Mouse (Mus musculus) heart, embryonic 16.5 days (tissue): Measurements from ENCODE around the gene Cln6. TPM values are rescaled to one million over a fixed set of nuclear protein-coding genes. Genes with fewer than 3 reads are reported as not detected.

Experiments used
- ATAC-seq: fragments of 200-750 bp; cut with Nextera tagmentation; replicated peaks from 2 replicates; pipeline ENCODE4 v1.8.0; 2017; ENCODE audit warnings: moderate number of reproducible peaks; ENCODE audit not compliant: insufficient read depth, low FRiP score; ENCODE audit errors: extremely low read depth
- H3K27ac ChIP-seq: fragments of 300-500 bp; sonication (generic); 2 replicates; pipeline ENCODE4 v1.5.1; 2014; ENCODE audit warnings: mild to moderate bottlenecking, low read length, control low read depth, moderate library complexity
- H3K27me3 ChIP-seq: fragments of 300-500 bp; sonication (generic); 2 replicates; pipeline ENCODE4 v1.6.1; 2014; ENCODE audit warnings: low read length, mixed read lengths; ENCODE audit not compliant: control insufficient read depth, insufficient read depth
- H3K36me3 ChIP-seq: fragments of 300-500 bp; sonication (generic); 2 replicates; pipeline ENCODE4 v1.6.1; 2014; ENCODE audit not compliant: control insufficient read depth, insufficient read depth
- H3K4me1 ChIP-seq: fragments of 300-500 bp; sonication (generic); 2 replicates; pipeline ENCODE4 v1.6.1; 2014; ENCODE audit warnings: low read length, mixed read lengths; ENCODE audit not compliant: control insufficient read depth, insufficient read depth
- H3K4me2 ChIP-seq: fragments of 300-500 bp; sonication (generic); 2 replicates; pipeline ENCODE4 v1.6.1; 2014; ENCODE audit warnings: low read depth, mild to moderate bottlenecking, control low read depth, low read length
- H3K4me3 ChIP-seq: fragments of 300-500 bp; sonication (generic); 2 replicates; pipeline ENCODE4 v1.5.1; 2014; ENCODE audit warnings: mild to moderate bottlenecking, control low read depth, low read length
- H3K9ac ChIP-seq: fragments of 300-500 bp; sonication (generic); 2 replicates; pipeline ENCODE4 v1.6.1; 2014; ENCODE audit warnings: low read length, control low read depth
- H3K9me3 ChIP-seq: fragments of 300-500 bp; sonication (generic); replicated peaks from 2 replicates; pipeline ENCODE4 v1.6.1; 2016; ENCODE audit warnings: low read length; ENCODE audit not compliant: control insufficient read depth
- WGBS: fragments of 180-500 bp; shearing (Covaris S2); extraction: QIAGEN DNeasy Blood & Tissue Kit; methylation state at CpG from one replicate; pipeline ENCODE4 v1.1.7; 2014; 5-methylcytosine and 5-hydroxymethylcytosine counted together
- polyA plus RNA-seq: library from polyadenylated mRNA; unstranded; fragments of >200 nt; fragmentation: Nextera tagmentation; extraction: Ambion mirVana; gene quantifications from 2 replicates; pipeline ENCODE4 v1.2.1, GENCODE M21; 2015

The Cln6 gene
- polyA plus RNA-seq, 1 experiment from 2014 or later, result 15.9 TPM

- no peak for ATAC-seq
- peak overlapping the region; percentile 83 for H3K27ac ChIP-seq
- WGBS, result 12% methylated on average over 14 of the region's 14 CpGs
Measured at GRCm38 (mm10) chr9:62839172-62839770, 686 bp downstream of the Cln6 start.

GRCm38 (mm10) chr9:62843356-62844024 lies 4.9 kb downstream of the Cln6 start:
- ATAC-seq, result no peak
- WGBS, result 79% methylated on average over 10 of the region's 10 CpGs
- Histone ChIP-seq H3K27ac (no peak overlapping the region), H3K9ac (no peak overlapping the region), H3K27me3 (no peaks in the 10 kb centered on the region), H3K4me2 (no peak overlapping the region), H3K4me1 (peaks cover 7% of the 10 kb centered on the region), H3K9me3 (no peaks in the 10 kb centered on the region), H3K36me3 (no peaks in the 10 kb centered on the region), H3K4me3 (no peak overlapping the region)

More at GRCm38 (mm10) chr9:62839172-62839770, 686 bp downstream of the Cln6 start:
- Histone ChIP-seq H3K27me3 (no peaks in the 10 kb centered on the region), H3K4me3 (peak overlapping the region; percentile 79), H3K9me3 (no peaks in the 10 kb centered on the region), H3K4me2 (peak overlapping the region; percentile 84), H3K36me3 (no peaks in the 10 kb centered on the region), H3K9ac (peak overlapping the region; percentile 97), H3K4me1 (peaks cover 13% of the 10 kb centered on the region)

GRCm38 (mm10) chr9:62844461-62844860 lies 5.9 kb downstream of the Cln6 start:
- H3K36me3 ChIP-seq, result no peaks in the 10 kb centered on the region
- H3K27me3 ChIP-seq, result no peaks in the 10 kb centered on the region
- no peak for ATAC-seq
- H3K27ac ChIP-seq, result no peak overlapping the region
- peaks cover 3% of the 10 kb centered on the region for H3K4me1 ChIP-seq
- H3K9ac ChIP-seq, result no peak overlapping the region
- no peak overlapping the region for H3K4me2 ChIP-seq
- no peaks in the 10 kb centered on the region for H3K9me3 ChIP-seq
- no peak overlapping the region for H3K4me3 ChIP-seq
- 90% methylated on average over 5 of the region's 5 CpGs for WGBS

- no peaks in the 10 kb centered on the region for H3K27me3 ChIP-seq
- no peak overlapping the region for H3K9ac ChIP-seq
- no peaks in the 10 kb centered on the region for H3K4me1 ChIP-seq
- peaks cover 4% of the 10 kb centered on the region; the same call in 1 of the 2 replicates for H3K36me3 ChIP-seq
- no peak overlapping the region for H3K4me2 ChIP-seq
- peak; percentile 46; the same call in 1 of the 2 replicates for ATAC-seq
- no peak overlapping the region for H3K4me3 ChIP-seq
- 1% methylated on average over 3 of the region's 3 CpGs for whole genome bisulfite sequencing
- H3K27ac ChIP-seq, result no peak overlapping the region
- H3K9me3 ChIP-seq, result no peaks in the 10 kb centered on the region
Measured at GRCm38 (mm10) chr9:62847694-62848093, 9.1 kb downstream of the Cln6 start.

GRCm38 (mm10) chr9:62848641-62849040 lies 10.1 kb downstream of the Cln6 start:
- H3K4me1 ChIP-seq, result no peaks in the 10 kb centered on the region
- peaks cover 4% of the 10 kb centered on the region; the same call in 1 of the 2 replicates for H3K36me3 ChIP-seq
- 93% methylated on average over 3 of the region's 3 CpGs for WGBS
- H3K9me3 ChIP-seq, result no peaks in the 10 kb centered on the region
- no peak overlapping the region for H3K9ac ChIP-seq
- H3K4me3 ChIP-seq, result no peak overlapping the region
- H3K27ac ChIP-seq, result no peak overlapping the region
- no peaks in the 10 kb centered on the region for H3K27me3 ChIP-seq
- no peak for ATAC-seq
- no peak overlapping the region for H3K4me2 ChIP-seq

- H3K9me3 ChIP-seq, result no peaks in the 10 kb centered on the region
- 84% methylated on average over 2 of the region's 2 CpGs for WGBS
- no peaks in the 10 kb centered on the region for H3K27me3 ChIP-seq
- H3K4me1 ChIP-seq, result 0 out of 2 replicates have a peak, but pooled peaks cover 2% of the 10 kb centered on the region
- no peak overlapping the region for H3K4me2 ChIP-seq
- H3K4me3 ChIP-seq, result no peak overlapping the region
- no peak overlapping the region for H3K27ac ChIP-seq
- no peak for ATAC-seq
- peaks cover 4% of the 10 kb centered on the region; the same call in 1 of the 2 replicates for H3K36me3 ChIP-seq
- H3K9ac ChIP-seq, result no peak overlapping the region
Measured at GRCm38 (mm10) chr9:62851571-62851970, 13.0 kb downstream of the Cln6 start.

GRCm38 (mm10) chr9:62854483-62854882 lies 15.9 kb downstream of the Cln6 start:
- H3K9me3 ChIP-seq, result no peaks in the 10 kb centered on the region
- no peak overlapping the region for H3K9ac ChIP-seq
- H3K4me2 ChIP-seq, result no peak overlapping the region
- H3K27me3 ChIP-seq, result no peaks in the 10 kb centered on the region
- WGBS, result 42% methylated on average over 4 of the region's 4 CpGs
- no peak overlapping the region for H3K27ac ChIP-seq
- no peak for ATAC-seq
- H3K4me3 ChIP-seq, result no peak overlapping the region
- H3K4me1 ChIP-seq, result peaks cover 10% of the 10 kb centered on the region
- H3K36me3 ChIP-seq, result peaks cover 4% of the 10 kb centered on the region; the same call in 1 of the 2 replicates

GRCm38 (mm10) chr9:62857216-62857615 lies 18.6 kb downstream of the Cln6 start:
- Histone ChIP-seq H3K27me3 (no peaks in the 10 kb centered on the region), H3K4me3 (no peak overlapping the region), H3K4me2 (no peak overlapping the region), H3K4me1 (peaks cover 10% of the 10 kb centered on the region), H3K9me3 (no peaks in the 10 kb centered on the region), H3K27ac (no peak overlapping the region), H3K9ac (no peak overlapping the region), H3K36me3 (no peaks in the 10 kb centered on the region)
- 69% methylated on average over 9 of the region's 9 CpGs for WGBS
- no peak for ATAC-seq

- Histone ChIP-seq H3K4me1 (peaks cover 10% of the 10 kb centered on the region), H3K4me2 (peak within 1 kb of the TSS; percentile 40; the same call in 1 of the 2 replicates), H3K9ac (0 out of 2 replicates have a peak within 1 kb of the TSS, but pooled peaks have one; percentile 47), H3K27me3 (no peaks in the 10 kb centered on the region), H3K36me3 (no peaks in the 10 kb centered on the region), H3K9me3 (no peaks in the 10 kb centered on the region), H3K27ac (no peak within 1 kb of the TSS), H3K4me3 (0 out of 2 replicates have a peak within 1 kb of the TSS, but pooled peaks have one; percentile 11)
- ATAC-seq, result peak; percentile 61; the same call in 1 of the 2 replicates
- 50% methylated on average over 20 of the region's 20 CpGs for WGBS
Measured at GRCm38 (mm10) chr9:62857719-62858261, 19.2 kb downstream of the Cln6 start, which contains the start of gene Calml4. Gene Calml4, plus strand, starts transcription at chr9:62858080.
